Mouse (Mus musculus): ENCODE results near the gene Cacna1g. TPM values are rescaled to one million over a fixed set of nuclear protein-coding genes. Genes with fewer than 3 reads are reported as not detected.

Cacna1g gene
- polyA plus RNA-seq, 1 experiment from 2014 or later: 19.3 TPM

- Histone ChIP-seq H3K4me2 (replicated peaks; ENCODE audit: low read depth, low read length) (no peak overlapping the region), H3K9me3 (ENCODE audit: control insufficient read depth, low read length) (no peaks in the 10 kb centered on the region), H3K4me3 (ENCODE audit: low read depth, low read length) (no peak overlapping the region), H3K27me3 (ENCODE audit: control insufficient read depth, insufficient read depth, low read length) (no peaks in the 10 kb centered on the region), H3K27ac (ENCODE audit: low read depth, low read length) (no peak overlapping the region), H3K9ac (ENCODE audit: low read depth, low read length) (no peak overlapping the region), H3K36me3 (ENCODE audit: control insufficient read depth, insufficient read depth, low read length) (no peaks in the 10 kb centered on the region), H3K4me1 (replicated peaks; ENCODE audit: control insufficient read depth, insufficient read depth, low read length) (peaks cover 10% of the 10 kb centered on the region; the same call in 1 of the 2 replicates)
- DNase-seq (ENCODE audit: low spot score): peak; percentile 58
- ATAC-seq (ENCODE audit: low FRiP score): peak; percentile 41; the same call in 1 of the 2 replicates
- WGBS: 25% methylated on average over 3 of the region's 3 CpGs
These were observed 27.0 kb downstream of the Cacna1g start for GRCm38 (mm10) chr11:94447017-94447416.

GRCm38 (mm10) chr11:94445300-94445699 lies 28.7 kb downstream of the Cacna1g start:
- Histone ChIP-seq H3K4me3 (ENCODE audit: low read depth, low read length) (no peak overlapping the region), H3K27me3 (ENCODE audit: control insufficient read depth, insufficient read depth, low read length) (no peaks in the 10 kb centered on the region), H3K9me3 (ENCODE audit: control insufficient read depth, low read length) (no peaks in the 10 kb centered on the region), H3K9ac (ENCODE audit: low read depth, low read length) (no peak overlapping the region), H3K4me1 (replicated peaks; ENCODE audit: control insufficient read depth, insufficient read depth, low read length) (peaks cover 20% of the 10 kb centered on the region), H3K36me3 (ENCODE audit: control insufficient read depth, insufficient read depth, low read length) (no peaks in the 10 kb centered on the region), H3K27ac (ENCODE audit: low read depth, low read length) (no peak overlapping the region), H3K4me2 (replicated peaks; ENCODE audit: low read depth, low read length) (no peak overlapping the region)
- ATAC-seq (ENCODE audit: low FRiP score) (no peak), DNase-seq (ENCODE audit: low spot score) (no peak)
- WGBS: 55% methylated on average over 4 of the region's 4 CpGs

- ATAC-seq (ENCODE audit: low FRiP score) (no peak), DNase-seq (ENCODE audit: low spot score) (no peak)
- H3K9ac ChIP-seq (ENCODE audit: low read depth, low read length): no peak overlapping the region
- no peak overlapping the region for H3K4me2 ChIP-seq (replicated peaks; ENCODE audit: low read depth, low read length)
- H3K9me3 ChIP-seq (ENCODE audit: control insufficient read depth, low read length): no peaks in the 10 kb centered on the region
- H3K4me3 ChIP-seq (ENCODE audit: low read depth, low read length): no peak overlapping the region
- WGBS: 58% methylated on average over 5 of the region's 5 CpGs
- no peaks in the 10 kb centered on the region for H3K27me3 ChIP-seq (ENCODE audit: control insufficient read depth, insufficient read depth, low read length)
- H3K4me1 ChIP-seq (replicated peaks; ENCODE audit: control insufficient read depth, insufficient read depth, low read length): peaks cover 20% of the 10 kb centered on the region
- no peaks in the 10 kb centered on the region for H3K36me3 ChIP-seq (ENCODE audit: control insufficient read depth, insufficient read depth, low read length)
- 0 out of 2 replicates have a peak overlapping the region, but pooled peaks have one; percentile 56 for H3K27ac ChIP-seq (ENCODE audit: low read depth, low read length)
These were observed 29.2 kb downstream of the Cacna1g start for GRCm38 (mm10) chr11:94444829-94445228.

- no peak overlapping the region; the same call in 1 of the 2 replicates for H3K27ac ChIP-seq (ENCODE audit: low read depth, low read length)
- DNase-seq (ENCODE audit: low spot score) (no peak), ATAC-seq (ENCODE audit: low FRiP score) (0 out of 2 replicates have a peak, but pooled peaks have one; percentile 18)
- H3K9me3 ChIP-seq (ENCODE audit: control insufficient read depth, low read length): no peaks in the 10 kb centered on the region
- H3K4me3 ChIP-seq (ENCODE audit: low read depth, low read length): no peak overlapping the region
- no peaks in the 10 kb centered on the region for H3K36me3 ChIP-seq (ENCODE audit: control insufficient read depth, insufficient read depth, low read length)
- WGBS: 74% methylated on average over 9 of the region's 9 CpGs
- H3K4me2 ChIP-seq (replicated peaks; ENCODE audit: low read depth, low read length): no peak overlapping the region
- no peak overlapping the region for H3K9ac ChIP-seq (ENCODE audit: low read depth, low read length)
- H3K4me1 ChIP-seq (replicated peaks; ENCODE audit: control insufficient read depth, insufficient read depth, low read length): peaks cover 20% of the 10 kb centered on the region
- H3K27me3 ChIP-seq (ENCODE audit: control insufficient read depth, insufficient read depth, low read length): no peaks in the 10 kb centered on the region
These were observed 32.2 kb downstream of the Cacna1g start for GRCm38 (mm10) chr11:94441752-94442151.

- ATAC-seq (ENCODE audit: low FRiP score): peak; percentile 20; the same call in 1 of the 2 replicates
- no peak for DNase-seq (ENCODE audit: low spot score)
- Histone ChIP-seq H3K4me1 (replicated peaks; ENCODE audit: control insufficient read depth, insufficient read depth, low read length) (peaks cover 20% of the 10 kb centered on the region), H3K4me3 (ENCODE audit: low read depth, low read length) (no peak overlapping the region), H3K27ac (ENCODE audit: low read depth, low read length) (peak overlapping the region; percentile 24; the same call in 1 of the 2 replicates), H3K27me3 (ENCODE audit: control insufficient read depth, insufficient read depth, low read length) (no peaks in the 10 kb centered on the region), H3K36me3 (ENCODE audit: control insufficient read depth, insufficient read depth, low read length) (no peaks in the 10 kb centered on the region), H3K9me3 (ENCODE audit: control insufficient read depth, low read length) (no peaks in the 10 kb centered on the region), H3K4me2 (replicated peaks; ENCODE audit: low read depth, low read length) (no peak overlapping the region), H3K9ac (ENCODE audit: low read depth, low read length) (no peak overlapping the region)
- whole genome bisulfite sequencing: 38% methylated on average over 7 of the region's 7 CpGs
These were observed 32.9 kb downstream of the Cacna1g start for GRCm38 (mm10) chr11:94441122-94441521.

- no peaks in the 10 kb centered on the region for H3K36me3 ChIP-seq (ENCODE audit: control insufficient read depth, insufficient read depth, low read length)
- 0 out of 2 replicates have a peak, but pooled peaks have one; percentile 10 for ATAC-seq (ENCODE audit: low FRiP score)
These were observed 33.6 kb downstream of the Cacna1g start for GRCm38 (mm10) chr11:94440421-94440820.

GRCm38 (mm10) chr11:94429011-94429651 lies 44.9 kb downstream of the Cacna1g start:
- Histone ChIP-seq H3K4me2 (replicated peaks; ENCODE audit: low read depth, low read length) (no peak overlapping the region; the same call in 1 of the 2 replicates), H3K9me3 (ENCODE audit: control insufficient read depth, low read length) (no peaks in the 10 kb centered on the region), H3K4me1 (replicated peaks; ENCODE audit: control insufficient read depth, insufficient read depth, low read length) (peaks cover 14% of the 10 kb centered on the region), H3K27ac (ENCODE audit: low read depth, low read length) (peak overlapping the region; percentile 67), H3K27me3 (ENCODE audit: control insufficient read depth, insufficient read depth, low read length) (no peaks in the 10 kb centered on the region; the same call in 1 of the 2 replicates), H3K4me3 (ENCODE audit: low read depth, low read length) (no peak overlapping the region), H3K9ac (ENCODE audit: low read depth, low read length) (0 out of 2 replicates have a peak overlapping the region, but pooled peaks have one; percentile 19), H3K36me3 (ENCODE audit: control insufficient read depth, insufficient read depth, low read length) (no peaks in the 10 kb centered on the region)
- WGBS: 27% methylated on average over 9 of the region's 9 CpGs
- peak; percentile 78 for ATAC-seq (ENCODE audit: low FRiP score)
- peak; percentile 72 for DNase-seq (ENCODE audit: low spot score)

More at GRCm38 (mm10) chr11:94440421-94440820, 33.6 kb downstream of the Cacna1g start:
- H3K4me3 ChIP-seq (ENCODE audit: low read depth, low read length): no peak overlapping the region
- H3K4me2 ChIP-seq (replicated peaks; ENCODE audit: low read depth, low read length): no peak overlapping the region
- H3K4me1 ChIP-seq (replicated peaks; ENCODE audit: control insufficient read depth, insufficient read depth, low read length): peaks cover 20% of the 10 kb centered on the region
- H3K27me3 ChIP-seq (ENCODE audit: control insufficient read depth, insufficient read depth, low read length): no peaks in the 10 kb centered on the region
- H3K27ac ChIP-seq (ENCODE audit: low read depth, low read length): no peak overlapping the region
- H3K9ac ChIP-seq (ENCODE audit: low read depth, low read length): no peak overlapping the region
- DNase-seq (ENCODE audit: low spot score): no peak
- no peaks in the 10 kb centered on the region for H3K9me3 ChIP-seq (ENCODE audit: control insufficient read depth, low read length)
- 82% methylated on average over 6 of the region's 6 CpGs for WGBS

GRCm38 (mm10) chr11:94428091-94428835 lies 45.7 kb downstream of the Cacna1g start:
- Histone ChIP-seq H3K9me3 (ENCODE audit: control insufficient read depth, low read length) (no peaks in the 10 kb centered on the region), H3K27ac (ENCODE audit: low read depth, low read length) (peak overlapping the region; percentile 67), H3K36me3 (ENCODE audit: control insufficient read depth, insufficient read depth, low read length) (no peaks in the 10 kb centered on the region), H3K4me2 (replicated peaks; ENCODE audit: low read depth, low read length) (no peak overlapping the region), H3K4me3 (ENCODE audit: low read depth, low read length) (no peak overlapping the region), H3K9ac (ENCODE audit: low read depth, low read length) (no peak overlapping the region), H3K4me1 (replicated peaks; ENCODE audit: control insufficient read depth, insufficient read depth, low read length) (peaks cover 8% of the 10 kb centered on the region), H3K27me3 (ENCODE audit: control insufficient read depth, insufficient read depth, low read length) (no peaks in the 10 kb centered on the region)
- DNase-seq (ENCODE audit: low spot score) (peak; percentile 48), ATAC-seq (ENCODE audit: low FRiP score) (peak; percentile 31; the same call in 1 of the 2 replicates)
- WGBS: 32% methylated on average over 4 of the region's 4 CpGs

All from hindbrain, embryonic 11.5 days (tissue).